Mouse (Mus musculus) inflammation-experienced regulatory T-cells, adult 6 months (primary cell): ENCODE results near the gene Nt5c. TPM values are rescaled to one million over a fixed set of nuclear protein-coding genes. Genes with fewer than 3 reads are reported as not detected.
A peak's percentile ranks its signal among the peaks of the same experiment; 100 is the strongest.
"Not testable (repeated sequence)": the region's sequence is repeated elsewhere in the genome, so short reads cannot be mapped to it uniquely, and the experiment has no call there.

ENCODE experiments used
- ATAC-seq: one replicate; pipeline ENCODE4 v1.8.0; 2017
- polyA plus RNA-seq, 3 experiments: library from polyadenylated mRNA; unstranded; fragments of 100-300 nt; shearing (Covaris generic); gene quantifications; one replicate each; pipeline ENCODE4 v1.2.1; 2017

The Nt5c gene
- polyA plus RNA-seq, 3 experiments from 2014 or later = 242 to 269 (median 245) TPM

DNA sequence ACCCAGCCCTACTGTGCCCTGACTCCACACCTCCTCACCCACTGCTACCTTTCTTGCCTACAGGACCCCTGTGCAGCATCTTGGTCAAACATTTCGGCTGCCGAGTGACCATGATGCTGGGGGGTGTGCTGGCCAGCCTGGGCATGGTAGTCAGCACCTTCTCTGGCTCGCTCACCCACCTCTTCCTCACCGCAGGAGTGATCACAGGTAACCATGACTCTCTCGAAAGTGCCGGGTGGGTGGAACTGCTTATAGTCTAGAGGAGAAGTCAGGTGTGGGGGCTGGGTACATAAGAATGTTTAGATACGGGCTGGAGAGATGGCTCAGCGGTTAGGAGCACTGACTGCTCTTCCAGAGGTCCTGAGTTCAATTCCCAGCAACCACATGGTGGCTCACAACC, 26.8 kb downstream of the Nt5c start:
- no peak for ATAC-seq

DNA sequence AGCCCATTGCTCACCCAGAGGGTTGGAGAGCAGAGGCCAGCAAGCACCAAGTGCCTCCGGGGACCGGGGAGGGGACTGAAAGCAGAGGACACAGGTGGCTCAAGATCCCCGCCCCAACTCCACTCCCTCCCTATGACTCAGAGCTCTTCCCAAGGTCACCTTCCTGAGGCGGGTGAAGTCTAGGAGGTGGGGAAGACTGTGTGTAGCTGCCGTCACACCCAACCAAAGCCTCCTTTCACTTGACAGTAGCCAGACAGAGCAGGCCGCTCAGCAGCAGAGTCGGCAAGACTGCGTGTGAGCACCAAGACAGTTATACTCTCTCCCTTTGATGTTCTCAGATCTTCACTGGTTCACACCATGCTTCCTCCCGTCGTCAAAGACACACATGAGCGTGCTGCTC, 28.3 kb downstream of the Nt5c start:
- peak; percentile 77 for ATAC-seq

DNA sequence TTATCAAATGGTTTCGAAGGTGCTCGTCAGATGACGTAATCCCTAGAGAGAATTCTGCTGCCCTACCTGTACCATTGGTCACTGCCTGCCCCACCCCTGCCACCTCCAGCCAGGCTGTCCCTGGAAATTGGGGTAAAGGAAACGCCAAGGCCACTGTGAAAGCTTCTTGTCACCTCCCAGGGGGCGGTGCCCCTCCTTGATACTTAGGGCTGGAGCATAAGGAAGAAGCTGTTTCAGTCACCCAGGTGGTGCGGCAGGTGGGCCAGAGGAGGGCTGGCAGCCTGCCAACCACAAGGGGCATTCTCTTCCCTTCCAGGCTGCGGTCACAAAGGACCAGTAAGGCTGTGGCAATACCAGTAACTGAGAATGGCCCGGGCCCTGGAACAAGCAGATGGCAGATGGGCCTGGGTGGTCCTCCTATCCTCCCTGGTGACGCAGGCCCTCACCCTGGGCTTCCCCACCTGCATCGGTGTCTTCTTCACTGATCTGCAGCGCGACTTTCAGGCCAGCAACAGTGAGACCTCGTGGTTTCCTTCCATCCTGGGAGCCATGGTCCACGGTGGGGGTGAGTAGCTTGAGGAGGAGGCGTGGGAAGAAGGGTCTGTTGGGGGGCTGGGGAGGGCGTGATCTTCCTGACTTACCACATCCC, 29.3 kb downstream of the Nt5c start, which contains the start of gene Slc16a5:
Gene Slc16a5, plus strand, starts transcription at position 232 of the 649 bp plus-strand sequence.
- peak; percentile 23 for ATAC-seq

DNA sequence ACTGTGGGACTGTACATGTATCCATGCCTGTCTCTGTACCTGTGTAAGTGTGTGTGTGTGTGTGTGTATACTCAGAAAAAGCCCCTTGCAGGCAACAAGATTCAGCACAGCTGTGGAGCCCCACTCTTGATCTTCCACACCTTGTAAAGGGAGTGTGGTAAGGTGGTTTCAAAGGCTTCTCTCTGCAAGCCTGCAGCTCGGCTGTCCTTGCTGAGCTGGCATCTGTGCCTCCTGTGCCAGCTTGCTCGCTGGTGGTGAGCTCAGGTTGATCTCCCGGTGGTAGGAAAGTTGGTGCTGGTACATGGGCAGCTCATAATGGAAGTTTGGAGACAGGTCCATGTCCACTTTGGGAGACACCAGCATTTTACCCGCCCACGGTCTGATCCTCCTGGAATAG, 29.8 kb downstream of the Nt5c start:
- no peak for ATAC-seq

DNA sequence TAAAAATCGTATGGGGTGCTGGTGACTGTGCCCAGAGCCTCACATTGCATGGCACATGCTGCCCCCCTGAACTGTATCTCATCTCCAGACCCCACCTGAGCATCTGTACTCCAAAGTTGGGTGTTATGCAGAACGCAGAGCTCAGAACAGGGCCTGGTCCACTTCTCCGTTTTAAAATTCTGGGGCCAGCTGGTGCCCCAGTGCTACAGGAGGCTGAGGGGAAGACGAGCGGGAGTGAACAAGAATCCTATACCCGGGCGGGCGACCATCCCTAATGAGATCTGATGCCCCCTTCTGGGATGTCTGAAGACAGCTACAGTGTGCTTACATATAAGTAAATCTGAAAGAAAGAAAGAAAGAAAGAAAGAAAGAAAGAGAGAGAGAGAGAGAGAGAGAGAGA, 30.7 kb downstream of the Nt5c start:
- no peak for ATAC-seq

DNA sequence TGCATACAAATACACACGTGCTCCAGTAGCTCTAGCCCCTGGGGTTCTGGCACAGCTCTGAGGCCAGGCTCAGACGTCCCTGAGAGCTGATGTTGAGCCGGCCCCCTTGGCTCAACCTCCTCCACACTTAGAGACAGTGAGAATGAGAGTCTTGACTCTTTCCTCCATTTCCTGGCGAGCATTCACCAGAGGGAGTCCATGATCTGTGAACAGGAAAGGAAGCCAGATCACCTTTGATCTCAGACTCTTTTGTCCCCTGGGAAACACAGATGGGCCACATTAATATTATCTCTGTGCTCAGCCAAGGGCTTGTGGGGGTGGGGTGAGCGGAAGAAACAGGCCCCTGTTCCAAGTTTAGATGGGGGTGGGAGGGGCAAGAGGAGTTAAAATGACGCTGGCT, 34.3 kb downstream of the Nt5c start:
- ATAC-seq = no peak

DNA sequence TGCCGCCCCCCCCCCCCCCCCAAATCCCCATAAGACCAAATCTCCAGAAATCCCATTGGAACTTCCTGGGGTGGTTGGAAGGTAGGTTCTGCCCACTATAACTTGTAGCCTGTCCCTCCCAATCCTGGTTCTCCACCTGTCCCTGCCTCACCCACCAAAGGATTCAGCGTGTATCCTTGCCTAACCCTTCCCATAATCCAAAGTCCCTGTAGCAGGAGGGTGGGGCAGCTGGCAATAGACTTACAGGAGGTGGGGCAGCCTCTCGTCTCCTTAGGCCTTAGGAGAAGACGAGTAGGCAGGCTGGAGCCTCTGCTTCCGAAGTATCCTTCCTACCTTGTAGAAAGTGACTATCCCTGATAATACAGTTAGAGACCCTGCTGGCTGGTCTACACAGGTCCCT, 35.5 kb downstream of the Nt5c start:
- ATAC-seq = no peak

DNA sequence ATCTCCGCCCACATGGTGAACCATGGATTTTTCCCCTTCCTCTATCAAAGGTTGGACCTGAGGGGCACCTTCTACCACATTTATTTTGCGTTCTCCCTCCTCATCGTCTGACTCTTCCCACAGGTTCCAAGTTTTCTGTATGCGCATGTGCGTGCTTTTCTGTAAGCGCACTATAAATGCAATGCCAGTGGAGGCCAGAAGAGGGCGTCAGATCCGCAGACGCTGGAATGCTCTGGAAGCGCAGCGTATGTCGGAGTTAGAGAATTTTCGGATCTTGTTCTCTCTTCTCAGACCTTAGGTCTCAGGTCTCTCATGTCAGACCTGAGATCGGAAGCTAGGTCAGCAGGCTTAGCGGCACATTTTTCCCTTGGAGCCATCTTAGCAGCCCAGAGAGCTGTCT, 36.0 kb downstream of the Nt5c start:
- ATAC-seq = no peak

DNA sequence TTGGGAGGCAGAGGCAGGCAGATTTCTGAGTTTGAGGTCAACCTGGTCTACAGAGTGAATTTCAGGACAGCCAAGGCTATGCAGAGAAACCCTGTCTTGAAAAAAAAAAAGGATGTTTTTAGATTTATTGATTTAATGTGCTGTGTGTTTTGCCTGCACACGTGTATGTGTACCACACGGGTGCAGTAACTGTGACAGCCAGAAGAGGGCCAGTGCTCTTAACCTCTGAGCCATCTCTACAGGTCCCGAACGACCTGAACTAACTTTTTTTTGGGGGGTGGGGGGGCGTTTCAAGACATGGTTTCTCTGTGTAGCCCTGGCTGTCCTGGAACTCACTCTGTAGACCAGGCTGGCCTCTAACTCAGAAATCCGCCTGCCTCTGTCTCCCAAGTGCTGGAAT, 36.8 kb downstream of the Nt5c start:
- not testable (repeated sequence) for ATAC-seq

DNA sequence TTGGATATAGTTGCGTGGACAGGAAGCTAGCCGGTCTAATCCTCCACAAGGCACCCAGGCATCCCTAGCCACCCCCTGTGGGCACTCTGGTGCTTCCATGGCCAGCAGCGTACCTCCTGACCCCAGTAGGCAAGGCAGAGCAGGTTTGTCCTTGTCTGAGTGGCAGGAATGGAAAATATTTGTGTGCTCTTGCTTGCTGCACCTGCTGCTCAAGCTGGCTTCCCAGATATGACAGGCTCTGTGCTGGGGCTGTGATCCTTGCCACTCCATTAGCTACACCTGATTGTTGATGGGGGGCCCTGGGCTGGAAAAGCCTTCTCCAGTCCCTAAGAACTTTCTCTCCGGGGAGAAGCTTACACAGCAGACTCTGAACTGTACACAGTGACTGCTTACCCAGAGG, 38.4 kb downstream of the Nt5c start:
- ATAC-seq = no peak

DNA sequence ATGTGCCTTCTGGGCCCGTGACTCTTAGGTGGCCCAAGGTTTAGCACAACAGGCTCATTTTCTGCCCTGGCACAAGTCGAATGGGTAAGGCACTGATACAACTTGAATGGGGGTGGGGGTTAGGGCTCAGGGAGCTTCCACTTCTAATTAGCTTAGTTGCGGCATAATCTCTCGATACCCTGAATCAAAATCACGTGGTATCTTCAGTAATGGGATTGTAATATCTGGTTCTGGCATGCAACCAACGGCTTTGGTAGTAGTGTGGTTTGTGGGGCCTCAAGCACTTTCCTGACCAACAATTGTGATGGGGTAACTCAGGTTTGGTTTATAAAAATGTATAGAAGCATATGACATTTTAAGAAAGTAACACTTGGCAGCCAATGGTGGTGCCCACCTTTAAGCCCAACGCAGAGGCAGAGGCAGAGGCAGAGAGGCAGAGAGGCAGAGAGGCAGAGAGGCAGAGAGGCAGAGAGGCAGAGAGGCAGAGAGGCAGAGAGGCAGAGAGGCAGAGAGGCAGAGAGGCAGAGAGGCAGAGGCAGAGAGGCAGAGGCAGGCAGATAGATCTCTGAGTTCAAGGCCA, 39.3 kb downstream of the Nt5c start:
- no peak for ATAC-seq

DNA sequence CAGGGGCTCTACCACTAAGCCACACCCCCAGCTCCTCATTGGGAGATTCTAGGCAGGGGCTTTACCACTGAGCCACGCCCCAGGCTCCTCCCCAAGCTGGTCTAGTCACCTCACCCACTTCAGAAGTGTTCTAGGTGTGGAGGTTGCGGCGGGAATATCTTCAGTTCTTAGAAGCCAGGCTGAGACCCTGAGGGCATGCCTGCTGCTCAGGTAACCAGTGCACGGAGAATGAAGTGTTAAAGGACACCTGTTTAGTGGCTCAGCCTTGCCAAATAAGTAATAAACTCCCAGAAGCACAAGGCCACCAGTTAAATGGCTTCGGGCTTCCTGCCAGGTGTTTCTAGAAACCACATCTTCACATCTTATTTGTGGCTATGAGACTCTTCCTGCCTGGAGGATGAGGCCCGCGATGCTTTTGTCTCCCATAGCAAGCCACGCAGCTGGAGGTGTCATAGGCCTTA, 39.9 kb downstream of the Nt5c start:
- ATAC-seq = peak; percentile 94

DNA sequence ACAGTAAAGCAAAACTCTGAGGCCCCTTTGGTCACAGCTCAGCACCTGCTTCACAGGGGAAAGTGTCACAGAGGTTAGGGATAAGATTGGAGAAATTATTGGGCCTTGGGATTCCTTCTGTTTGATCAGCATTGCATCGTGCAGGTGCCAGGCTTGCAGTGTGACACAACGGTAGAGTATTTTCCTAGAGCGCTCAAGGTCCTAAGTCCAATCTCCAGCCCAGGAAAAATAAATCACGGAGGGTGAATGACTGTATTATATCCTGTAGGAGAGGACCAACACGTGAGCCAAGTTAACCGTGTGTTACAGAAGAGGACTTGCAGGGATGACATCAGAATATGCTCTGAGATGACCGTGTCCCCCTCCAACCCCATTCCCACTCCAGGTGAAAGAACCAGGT, 41.5 kb downstream of the Nt5c start:
- ATAC-seq = no peak

DNA sequence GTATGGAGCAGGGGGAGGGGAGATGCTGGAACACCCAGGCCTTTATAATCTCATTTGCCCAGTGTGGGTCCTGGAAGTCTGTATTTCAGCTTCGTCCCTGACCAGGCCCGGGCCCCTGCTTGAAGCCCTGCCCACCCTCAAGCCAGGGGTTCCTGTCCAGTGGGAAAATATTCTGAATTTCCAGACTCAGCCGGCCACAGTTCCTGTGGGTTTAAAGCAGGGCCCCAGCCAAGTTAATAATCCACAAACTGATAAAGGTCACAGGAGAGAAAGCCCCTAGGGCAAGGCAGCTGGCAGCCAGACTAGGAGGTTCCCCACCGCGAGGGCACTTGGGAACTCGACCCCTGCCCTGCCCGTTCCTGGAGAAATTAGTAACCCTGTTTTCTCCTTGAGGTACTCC, 42.7 kb downstream of the Nt5c start:
- no peak for ATAC-seq

DNA sequence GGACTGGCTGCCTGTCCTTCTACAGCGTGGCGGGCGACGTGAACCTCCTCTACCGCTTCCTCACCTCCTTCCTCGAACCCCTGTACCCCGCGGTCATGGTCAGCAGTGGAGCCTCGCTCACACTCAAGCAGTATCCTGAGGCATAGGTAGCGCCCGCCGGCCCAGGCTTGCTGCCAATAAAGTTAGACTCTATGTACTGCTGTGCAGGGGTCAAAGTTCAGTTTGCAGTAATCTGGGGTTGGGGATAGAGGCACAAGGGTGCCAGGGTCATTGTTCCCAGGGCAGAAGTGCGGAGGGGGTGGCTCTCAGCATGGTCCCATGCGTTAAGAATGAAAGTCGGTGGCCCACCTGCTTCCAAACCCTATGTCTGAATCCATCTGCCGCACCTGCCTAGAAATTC, 43.6 kb downstream of the Nt5c start:
- ATAC-seq = no peak

DNA sequence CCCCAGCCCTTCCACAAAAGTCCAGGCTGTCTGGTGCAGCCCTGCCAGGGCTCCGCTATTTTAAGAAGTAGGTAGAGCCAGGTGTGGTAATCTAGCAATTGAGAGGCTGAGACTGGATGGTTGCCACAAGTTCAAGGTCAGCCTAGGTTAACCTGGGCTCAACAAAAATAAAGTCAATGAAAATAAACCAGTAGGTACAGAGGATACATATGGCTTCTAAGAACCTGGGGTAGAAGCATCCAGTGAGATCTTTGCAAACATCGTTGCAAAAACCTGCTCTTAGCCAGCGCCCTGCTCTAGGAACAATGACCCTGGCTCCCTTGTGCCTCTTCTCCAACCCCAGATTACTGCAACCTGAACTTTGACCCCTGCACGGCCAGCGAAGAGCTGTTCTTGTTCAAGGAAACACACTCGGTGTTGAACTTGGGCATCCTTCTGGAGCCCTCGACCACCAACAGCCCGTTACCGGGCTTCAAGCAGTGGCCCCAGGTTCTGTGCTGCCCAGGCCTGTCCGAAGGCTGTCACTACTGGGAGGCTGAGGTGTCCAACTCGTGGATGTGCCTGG, 44.3 kb downstream of the Nt5c start:
- ATAC-seq = no peak

DNA sequence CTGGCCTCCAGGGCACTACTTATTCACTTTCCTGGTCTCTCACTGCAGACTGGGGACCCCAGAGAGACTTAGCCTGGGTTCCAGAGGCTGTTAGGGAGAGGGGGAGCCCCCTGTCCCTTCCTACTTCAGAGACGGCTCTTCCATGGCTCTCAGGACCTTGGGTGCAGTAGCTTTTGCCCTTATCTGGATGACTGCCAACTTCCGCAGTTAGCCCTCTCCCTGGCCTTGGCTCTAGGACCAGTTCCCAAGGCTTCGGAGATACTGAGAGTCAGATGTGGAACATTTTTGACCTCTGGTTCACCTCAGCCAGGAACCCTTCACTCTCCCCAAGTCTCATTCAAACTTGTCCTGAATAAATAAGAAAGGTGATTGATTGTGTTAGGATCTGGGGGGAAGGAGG, 44.8 kb downstream of the Nt5c start:
- ATAC-seq = no peak

DNA sequence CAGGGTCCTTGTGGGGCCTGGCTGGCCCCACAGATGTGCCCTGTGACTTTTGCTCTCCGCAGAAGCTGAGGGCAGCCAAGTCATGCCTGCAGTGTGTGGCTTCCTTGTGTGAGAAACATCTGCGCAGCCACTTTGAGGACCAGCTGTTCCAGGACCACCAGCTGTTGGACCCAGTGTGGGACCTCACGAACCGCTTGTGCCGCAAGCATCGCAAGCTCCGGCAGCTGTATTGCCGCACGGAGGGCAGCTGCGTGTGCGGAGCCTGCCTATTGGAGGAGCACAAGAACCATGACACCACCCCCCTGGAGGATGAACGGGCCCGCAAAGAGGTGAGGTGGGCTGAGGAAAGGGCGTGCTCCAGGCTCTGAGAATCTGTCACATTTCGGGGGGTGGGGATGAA, 50.2 kb downstream of the Nt5c start:
- no peak for ATAC-seq

Other genes with a start within 250 kb of the Nt5c start
- gene Grin2c, start 224.6 kb downstream of the Nt5c start, polyA plus RNA-seq = not detected
- gene Fdxr, start 214.8 kb downstream of the Nt5c start, polyA plus RNA-seq = 10 to 100 TPM; 20.6 to 26.2 (median 23.7) TPM
- 1 to 10 TPM in 1 of 3 experiments, under 1 TPM in 2; 0.62 to 1.1 (median 0.78) TPM for gene Fads6, start 194.2 kb downstream of the Nt5c start, polyA plus RNA-seq
- gene Otop2, start 184.7 kb downstream of the Nt5c start, polyA plus RNA-seq = not detected
- gene Ush1g, start 169.8 kb downstream of the Nt5c start, polyA plus RNA-seq = not detected
- not detected for gene Otop3, start 157.1 kb downstream of the Nt5c start, polyA plus RNA-seq
- gene Hid1, start 124.1 kb downstream of the Nt5c start, polyA plus RNA-seq = 1 to 10 TPM; 1.9 to 3.4 (median 2.6) TPM
- gene Cdr2l, start 109.9 kb downstream of the Nt5c start, polyA plus RNA-seq = not detected
- gene Mrpl58, start 88.1 kb downstream of the Nt5c start, polyA plus RNA-seq = 100 to 1,000 TPM; 173 to 208 (median 179) TPM
- gene Atp5h, start 71.9 kb downstream of the Nt5c start, polyA plus RNA-seq = 100 to 1,000 TPM; 696 to 777 (median 721) TPM
- gene Kctd2, start 71.7 kb downstream of the Nt5c start, polyA plus RNA-seq = 10 to 100 TPM in 2 of 3 experiments, 1 to 10 TPM in 1; 5.6 to 15.7 (median 14.9) TPM
- not detected for gene Trim80, start 51.3 kb downstream of the Nt5c start, polyA plus RNA-seq
- 1 to 10 TPM; 1.1 to 3.5 (median 2.8) TPM for gene Slc16a5, start 29.4 kb downstream of the Nt5c start, polyA plus RNA-seq
- 10 to 100 TPM; 68.2 to 95.6 (median 70.3) TPM for gene Armc7, start 16.2 kb downstream of the Nt5c start, polyA plus RNA-seq
- gene Jpt1, start 22.5 kb upstream of the Nt5c start, polyA plus RNA-seq = 100 to 1,000 TPM; 619 to 638 (median 633) TPM
- gene Sumo2, start 44.4 kb upstream of the Nt5c start, polyA plus RNA-seq = 100 to 1,000 TPM; 668 to 906 (median 737) TPM
- 10 to 100 TPM; 46.0 to 56.8 (median 53.8) TPM for gene Nup85, start 72.6 kb upstream of the Nt5c start, polyA plus RNA-seq
- gene Mrps7, start 112.1 kb upstream of the Nt5c start, polyA plus RNA-seq = 10 to 100 TPM; 22.9 to 31.7 (median 27.9) TPM
- gene Gga3, start 112.2 kb upstream of the Nt5c start, polyA plus RNA-seq = 10 to 100 TPM; 24.8 to 36.2 (median 35.0) TPM
- gene Mif4gd, start 121.1 kb upstream of the Nt5c start, polyA plus RNA-seq = 100 to 1,000 TPM; 192 to 274 (median 231) TPM
- 10 to 100 TPM; 69.3 to 87.8 (median 80.1) TPM for gene Slc25a19, start 136.4 kb upstream of the Nt5c start, polyA plus RNA-seq
- 10 to 100 TPM; 31.7 to 35.5 (median 33.8) TPM for gene Grb2, start 216.7 kb upstream of the Nt5c start, polyA plus RNA-seq